10 mouse cellular contexts compared by ENCODE assay signal in the genomic region with DNA sequence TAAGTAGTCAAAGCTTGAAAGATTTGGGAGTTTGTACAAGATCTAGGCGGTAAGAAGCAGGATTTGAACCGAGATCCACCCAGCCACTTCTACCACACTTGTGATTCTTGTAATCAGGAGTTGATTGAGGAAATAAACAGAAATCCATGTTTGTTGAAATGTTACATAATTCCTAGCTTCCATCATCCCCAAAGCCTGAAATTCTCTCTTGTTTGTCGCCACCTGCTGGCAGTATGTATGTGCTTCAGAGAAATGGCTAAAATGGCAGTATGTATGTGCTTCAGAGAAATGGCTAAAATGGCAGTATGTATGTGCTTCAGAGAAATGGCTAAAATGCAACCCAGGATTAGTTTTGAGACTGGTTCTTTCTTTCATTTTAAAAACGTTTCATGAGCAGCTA.
DNase-seq lines count a peak whose midpoint lies in the region; ATAC-seq and TF ChIP-seq lines count a peak whose summit lies in the region.
"Had no signal": no experiment of that assay in that cellular context is flagged by ENCODE, and none has a peak within 500 bp of the region (broad histone marks: within the 10 kb centered on the region; RNA-seq: fewer than 3 reads in every experiment).

No protein-coding gene starts in this region.

- H3K27ac ChIP-seq in hindbrain, embryonic 11.5 days (ENCODE audit: low read depth, low read length): no peak overlapping the region
- H3K27ac ChIP-seq in hindbrain, embryonic 13.5 days: no peak overlapping the region
- H3K27ac ChIP-seq in thymus, adult 2 months (ENCODE audit: control insufficient read depth, insufficient read depth, low read length): no peak overlapping the region
- H3K27ac ChIP-seq in lung, postnatal 0 days (ENCODE audit: low read length): no peak overlapping the region
- H3K27ac ChIP-seq: embryonic facial prominence, embryonic 15.5 days; liver, embryonic 15.5 days had no signal

- DNase-seq in hindbrain, embryonic 11.5 days (ENCODE audit: low spot score): peak; percentile 67
- DNase-seq in thymus, adult 2 months: peak; percentile 27
- DNase-seq in thymus, adult 18-20 months: no peak
- DNase-seq in brain, adult 2 months (ENCODE audit: low read depth, low spot score): peak; percentile 70
- DNase-seq in heart, postnatal 36 days: peak; percentile 62 to 69
- DNase-seq in lung, postnatal 0 days (ENCODE audit: low spot score): peak; percentile 69
- DNase-seq in yolk sac, embryonic 10.5 days (ENCODE audit: low spot score): no peak

- H3K9ac ChIP-seq in hindbrain, embryonic 11.5 days (ENCODE audit: low read depth, low read length): no peak overlapping the region
- H3K9ac ChIP-seq in hindbrain, embryonic 13.5 days: no peak overlapping the region
- no peak overlapping the region for H3K9ac ChIP-seq in lung, postnatal 0 days (replicated peaks; ENCODE audit: low read depth)
- H3K9ac ChIP-seq: embryonic facial prominence, embryonic 15.5 days; liver, embryonic 15.5 days had no signal

- no peaks in the 10 kb centered on the region for H3K4me1 ChIP-seq in hindbrain, embryonic 11.5 days (replicated peaks; ENCODE audit: control insufficient read depth, insufficient read depth, low read length)
- H3K4me1 ChIP-seq in hindbrain, embryonic 13.5 days (replicated peaks): no peaks in the 10 kb centered on the region
- H3K4me1 ChIP-seq in thymus, adult 2 months (replicated peaks; ENCODE audit: control insufficient read depth, insufficient read depth, low read length): no peaks in the 10 kb centered on the region
- H3K4me1 ChIP-seq in lung, postnatal 0 days (ENCODE audit: insufficient read depth, low read depth, low read length): no peaks in the 10 kb centered on the region
- H3K4me1 ChIP-seq: embryonic facial prominence, embryonic 15.5 days; liver, embryonic 15.5 days had no signal

- no peaks in the 10 kb centered on the region for H3K9me3 ChIP-seq in hindbrain, embryonic 11.5 days (ENCODE audit: control insufficient read depth, low read length)
- H3K9me3 ChIP-seq in hindbrain, embryonic 13.5 days: no peaks in the 10 kb centered on the region
- H3K9me3 ChIP-seq in lung, postnatal 0 days (ENCODE audit: low read length): no peaks in the 10 kb centered on the region
- H3K9me3 ChIP-seq: embryonic facial prominence, embryonic 15.5 days; liver, embryonic 15.5 days had no signal

- no peaks in the 10 kb centered on the region for H3K36me3 ChIP-seq in hindbrain, embryonic 11.5 days (ENCODE audit: control insufficient read depth, insufficient read depth, low read length)
- no peaks in the 10 kb centered on the region for H3K36me3 ChIP-seq in hindbrain, embryonic 13.5 days
- no peaks in the 10 kb centered on the region for H3K36me3 ChIP-seq in thymus, adult 2 months (ENCODE audit: control insufficient read depth, insufficient read depth, low read length)
- no peaks in the 10 kb centered on the region for H3K36me3 ChIP-seq in lung, postnatal 0 days (ENCODE audit: insufficient read depth, low read length)
- H3K36me3 ChIP-seq: embryonic facial prominence, embryonic 15.5 days; liver, embryonic 15.5 days had no signal

- intact Hi-C loops in heart, postnatal 36 days (cut with DNase I): loop anchor here (5.0 kb wide), 3 partner anchors 140 to 745 kb away; no protein-coding TSS in a partner anchor

- TF ChIP-seq EP300 in lung, postnatal 0 days (IDR thresholded peaks at IDR 0.05): no peak

- no peak for TF ChIP-seq CTCF in thymus, adult 2 months (IDR thresholded peaks at IDR 0.05; ENCODE audit: borderline replicate concordance, control insufficient read depth, extremely low read depth, insufficient read depth, low read length, poor library complexity)
- peak; percentile 78 for TF ChIP-seq CTCF in lung, postnatal 0 days (IDR thresholded peaks at IDR 0.05)

- H3K27me3 ChIP-seq in hindbrain, embryonic 11.5 days (ENCODE audit: control insufficient read depth, insufficient read depth, low read length): no peaks in the 10 kb centered on the region
- no peaks in the 10 kb centered on the region for H3K27me3 ChIP-seq in hindbrain, embryonic 13.5 days
- H3K27me3 ChIP-seq in thymus, adult 2 months (ENCODE audit: control insufficient read depth, insufficient read depth, low read length): no peaks in the 10 kb centered on the region
- no peaks in the 10 kb centered on the region for H3K27me3 ChIP-seq in lung, postnatal 0 days (replicated peaks; ENCODE audit: insufficient read depth, low read length)
- H3K27me3 ChIP-seq: embryonic facial prominence, embryonic 15.5 days; liver, embryonic 15.5 days had no signal

- no peak for ATAC-seq in hindbrain, embryonic 11.5 days (ENCODE audit: low FRiP score)
- no peak for ATAC-seq in hindbrain, embryonic 13.5 days (ENCODE audit: low FRiP score)
- no peak for ATAC-seq in lung, postnatal 0 days

- no peak for TF ChIP-seq POLR2A in thymus, adult 2 months (IDR thresholded peaks at IDR 0.05; ENCODE audit: control insufficient read depth, extremely low read depth, insufficient read depth, low read length, poor library complexity)

- 40% methylated on average over 4 of the region's 4 CpGs for WGBS in hindbrain, embryonic 11.5 days
- WGBS in hindbrain, embryonic 13.5 days: 39% methylated on average over 4 of the region's 4 CpGs
- 47% methylated on average over 4 of the region's 4 CpGs for WGBS in thymus, adult 2 months
- WGBS in lung, postnatal 0 days: 25% methylated on average over 4 of the region's 4 CpGs

- H3K4me2 ChIP-seq in hindbrain, embryonic 11.5 days (replicated peaks; ENCODE audit: low read depth, low read length): no peak overlapping the region
- no peak overlapping the region for H3K4me2 ChIP-seq in hindbrain, embryonic 13.5 days
- H3K4me2 ChIP-seq in lung, postnatal 0 days (replicated peaks; ENCODE audit: low read depth, low read length): no peak overlapping the region
- H3K4me2 ChIP-seq: embryonic facial prominence, embryonic 15.5 days; liver, embryonic 15.5 days had no signal

- H3K4me3 ChIP-seq in hindbrain, embryonic 11.5 days (ENCODE audit: low read depth, low read length): no peak overlapping the region
- no peak overlapping the region for H3K4me3 ChIP-seq in hindbrain, embryonic 13.5 days
- no peak overlapping the region for H3K4me3 ChIP-seq in thymus, adult 2 months (ENCODE audit: control insufficient read depth, insufficient read depth, low read length)
- no peak overlapping the region for H3K4me3 ChIP-seq in lung, postnatal 0 days (ENCODE audit: low read depth, low read length)
- H3K4me3 ChIP-seq: embryonic facial prominence, embryonic 15.5 days; liver, embryonic 15.5 days had no signal

Comparison
In these comparisons a context has a peak if more than half of its experiments do, and no peak if none do; other contexts are left out.
1. DNase-seq: peak in hindbrain, embryonic 11.5 days (single experiment), thymus, adult 2 months (single experiment), brain, adult 2 months (single experiment), heart, postnatal 36 days (2 of 2) and lung, postnatal 0 days (single experiment); none in thymus, adult 18-20 months (0 of 2) and yolk sac, embryonic 10.5 days (single experiment).